ENCODE assay signal across 8 mouse cellular contexts in the genomic region with DNA sequence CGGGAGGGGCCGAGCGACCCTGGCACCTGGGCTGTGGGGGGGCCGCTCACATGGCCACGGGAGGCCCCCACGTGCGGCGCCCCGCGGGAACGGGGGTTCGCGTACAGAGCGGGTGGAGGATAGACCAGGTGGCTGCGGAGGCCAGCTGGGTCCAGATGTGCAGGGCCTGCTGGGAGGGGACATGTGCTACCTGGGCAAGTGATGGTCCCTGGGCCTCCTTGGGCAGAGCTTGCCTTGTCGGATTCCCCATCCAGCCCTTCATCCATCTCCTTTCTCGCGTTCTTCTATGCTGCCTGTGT. TPM values are rescaled to one million over a fixed set of nuclear protein-coding genes. Genes with fewer than 3 reads are reported as not detected.
DNase-seq lines count a peak whose midpoint lies in the region; ATAC-seq lines count a peak whose summit lies in the region.

No protein-coding gene starts in this region.

- DNase-seq in cerebellum, adult 11-12 months: peak; percentile 59
- no peak for DNase-seq in cerebellum, adult 9-10 months
- peak; percentile 37 for DNase-seq in retina, postnatal 1 day
- no peak for DNase-seq in retina, embryonic 14.5 days (ENCODE audit: low spot score)
- DNase-seq in gastrocnemius, postnatal 10 days: no peak

- peaks cover 80% of the 10 kb centered on the region for H3K27me3 ChIP-seq in heart, embryonic 16.5 days (ENCODE audit: control insufficient read depth, insufficient read depth, low read length)
- peaks cover 76% of the 10 kb centered on the region for H3K27me3 ChIP-seq in midbrain, embryonic 12.5 days

- ATAC-seq in heart, embryonic 16.5 days (replicated peaks; ENCODE audit: extremely low read depth, insufficient read depth, low FRiP score): no peak
- peak; percentile 38; the same call in 1 of the 2 replicates for ATAC-seq in midbrain, embryonic 12.5 days (ENCODE audit: low FRiP score, low read depth)
- ATAC-seq in granulocyte monocyte progenitor cell, adult 5-6 weeks (replicated peaks; ENCODE audit: poor library complexity, severe bottlenecking): no peak

- H3K36me3 ChIP-seq in heart, embryonic 16.5 days (ENCODE audit: control insufficient read depth, insufficient read depth): no peaks in the 10 kb centered on the region
- no peaks in the 10 kb centered on the region for H3K36me3 ChIP-seq in midbrain, embryonic 12.5 days

- peak overlapping the region; percentile 70 for H3K9ac ChIP-seq in heart, embryonic 16.5 days (ENCODE audit: low read length)
- peak overlapping the region; percentile 79 for H3K9ac ChIP-seq in midbrain, embryonic 12.5 days (replicated peaks)

- H3K27ac ChIP-seq in heart, embryonic 16.5 days (ENCODE audit: low read length): no peak overlapping the region
- no peak overlapping the region for H3K27ac ChIP-seq in midbrain, embryonic 12.5 days (replicated peaks)

- peaks cover 10% of the 10 kb centered on the region; the same call in 1 of the 2 replicates for H3K4me1 ChIP-seq in heart, embryonic 16.5 days (ENCODE audit: control insufficient read depth, insufficient read depth, low read length)
- H3K4me1 ChIP-seq in midbrain, embryonic 12.5 days: peaks cover 21% of the 10 kb centered on the region

- peak overlapping the region; percentile 97 for H3K4me2 ChIP-seq in heart, embryonic 16.5 days (ENCODE audit: low read depth, low read length)
- peak overlapping the region; percentile 99 for H3K4me2 ChIP-seq in midbrain, embryonic 12.5 days (replicated peaks)

- under 1% methylated on average over 18 of the region's 18 CpGs for WGBS in heart, embryonic 16.5 days
- 2% methylated on average over 18 of the region's 18 CpGs for WGBS in midbrain, embryonic 12.5 days

- no peaks in the 10 kb centered on the region for H3K9me3 ChIP-seq in heart, embryonic 16.5 days (replicated peaks; ENCODE audit: control insufficient read depth, low read length)
- H3K9me3 ChIP-seq in midbrain, embryonic 12.5 days: no peaks in the 10 kb centered on the region

- H3K4me3 ChIP-seq in heart, embryonic 16.5 days (ENCODE audit: low read length): peak overlapping the region; percentile 67
- H3K4me3 ChIP-seq in midbrain, embryonic 12.5 days: peak overlapping the region; percentile 74

RNA-seq across cellular contexts. Expression of a gene that starts 0.7 kb away (rescaled TPM):
- 49.9 and 57.8 TPM in 2 replicates for polyA plus RNA-seq in heart, embryonic 16.5 days (2015; fragmentation: Nextera tagmentation; extraction: Ambion mirVana)
- 190 and 195 TPM in 2 replicates for polyA plus RNA-seq in midbrain, embryonic 12.5 days (2016; fragmentation: Nextera tagmentation; extraction: Ambion mirVana)
- 21.3 and 24.6 TPM in 2 replicates for total RNA-seq in granulocyte monocyte progenitor cell, adult 5-6 weeks (2014; fragmentation: Nextera tagmentation)
- 3.7 and 14.7 TPM in 2 replicates for total RNA-seq in granulocyte monocyte progenitor cell, adult 5-6 weeks (2017)
- total RNA-seq in gastrocnemius, postnatal 10 days (2021): 100 to 1,000 TPM in 1 of 2 experiments, 10 to 100 TPM in 1; 76.5 to 102 TPM

Comparison
In these comparisons a context has a peak if more than half of its experiments do, and no peak if none do; other contexts are left out.
1. DNase-seq: peak in cerebellum, adult 11-12 months (single experiment) and retina, postnatal 1 day (single experiment); none in cerebellum, adult 9-10 months (single experiment), retina, embryonic 14.5 days (single experiment) and gastrocnemius, postnatal 10 days (single experiment).